Mouse (Mus musculus): Measurements from ENCODE around the gene Lim2. TPM values are rescaled to one million over a fixed set of nuclear protein-coding genes. Genes with fewer than 3 reads are reported as not detected.

The Lim2 gene
- polyA plus RNA-seq, 1 experiment from 2014 or later, result not detected

DNA sequence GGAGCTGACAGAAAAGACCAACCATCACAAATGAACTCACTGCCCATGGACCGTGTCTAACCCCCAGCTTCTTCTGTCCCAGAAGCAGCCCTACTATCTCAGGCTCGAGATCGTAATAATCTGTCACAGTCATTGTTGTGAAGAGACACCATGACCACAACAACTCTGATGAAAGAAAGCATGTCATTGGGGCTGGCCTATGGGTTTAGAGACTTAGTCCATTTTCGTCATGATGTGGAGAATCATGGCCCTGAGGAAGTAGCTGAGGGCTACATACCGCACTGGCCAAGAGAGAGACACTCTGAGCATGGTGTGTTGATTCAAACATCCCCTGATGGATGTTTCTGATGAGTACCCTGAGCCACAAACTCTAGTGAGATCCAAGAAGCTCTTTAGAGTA is 7.2 kb downstream of the Lim2 start:
- H3K27me3 ChIP-seq (ENCODE audit: insufficient read depth, low read length), result no peaks in the 10 kb centered on the region
- H3K9ac ChIP-seq, result no peak overlapping the region
- TF ChIP-seq CTCF (IDR thresholded peaks at IDR 0.05; ENCODE audit: low read depth), result no peak
- DNase-seq, result no peak
- no peak overlapping the region for H3K4me2 ChIP-seq
- H3K4me3 ChIP-seq (ENCODE audit: low read depth, low read length), result no peak overlapping the region
- no peaks in the 10 kb centered on the region for H3K4me1 ChIP-seq (ENCODE audit: insufficient read depth)
- ATAC-seq (ENCODE audit: insufficient read depth), result no peak
- 83% methylated on average over 5 of the region's 5 CpGs for WGBS
- H3K27ac ChIP-seq (ENCODE audit: low read depth), result no peak overlapping the region
- H3K9me3 ChIP-seq (ENCODE audit: low read depth, low read length), result no peaks in the 10 kb centered on the region
- no peaks in the 10 kb centered on the region for H3K36me3 ChIP-seq (ENCODE audit: insufficient read depth)

DNA sequence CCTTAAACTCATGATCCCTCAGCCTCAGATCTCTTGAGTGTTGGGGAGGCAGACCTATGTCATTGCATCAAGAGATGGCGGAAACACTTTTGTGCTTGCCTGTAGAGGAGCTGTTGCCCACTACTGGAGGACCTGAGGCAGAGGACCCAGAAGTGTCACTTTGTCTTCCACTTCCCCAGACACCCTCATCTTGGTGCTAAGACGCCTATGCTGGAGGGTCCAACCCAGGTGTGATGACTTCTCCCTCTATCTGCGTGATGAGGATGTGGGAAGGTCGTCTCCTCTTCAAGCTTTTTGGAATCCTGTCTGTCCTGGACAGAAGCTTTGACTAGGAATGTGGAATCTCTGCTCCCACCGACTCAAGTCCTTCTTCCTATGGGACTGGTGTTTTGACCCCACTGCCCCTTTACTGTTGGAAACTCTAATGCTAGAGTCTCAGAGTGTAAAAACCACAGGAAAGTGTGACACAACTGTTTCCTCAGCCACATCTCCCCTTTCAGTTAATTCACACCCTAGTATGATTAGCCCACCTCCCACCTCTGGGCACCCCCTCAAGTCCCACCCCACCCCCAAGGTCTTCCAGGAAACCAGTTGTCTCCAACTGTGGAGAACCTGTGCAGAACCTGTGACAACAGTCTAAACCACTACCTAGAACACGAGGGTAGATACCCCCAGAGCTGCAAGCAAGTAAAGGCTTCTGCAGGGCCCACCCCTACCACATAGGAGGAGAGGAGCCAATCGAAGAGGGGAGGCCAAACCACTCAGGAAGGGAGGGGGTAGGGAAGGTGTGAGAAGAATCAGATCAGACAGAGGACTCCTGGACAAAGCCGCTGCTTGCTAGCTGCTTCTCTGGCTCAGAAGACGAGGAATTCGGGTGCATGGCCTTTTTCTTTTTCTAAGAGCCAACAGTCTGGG is 9.1 kb downstream of the Lim2 start, which contains the start of gene Nkg7:
TSS of gene Nkg7 (plus strand) at position 733 of the 915 bp plus-strand sequence.
- no peak within 1 kb of the TSS for H3K27ac ChIP-seq (ENCODE audit: low read depth)
- no peaks in the 10 kb centered on the region for H3K27me3 ChIP-seq (ENCODE audit: insufficient read depth, low read length)
- no peak for TF ChIP-seq CTCF (IDR thresholded peaks at IDR 0.05; ENCODE audit: low read depth)
- no peak for ATAC-seq (ENCODE audit: insufficient read depth)
- no peaks in the 10 kb centered on the region for H3K4me1 ChIP-seq (ENCODE audit: insufficient read depth)
- no peak for DNase-seq
- no peaks in the 10 kb centered on the region for H3K36me3 ChIP-seq (ENCODE audit: insufficient read depth)
- H3K9me3 ChIP-seq (ENCODE audit: low read depth, low read length), result no peaks in the 10 kb centered on the region
- no peak within 1 kb of the TSS for H3K4me2 ChIP-seq
- WGBS, result 64% methylated on average over 10 of the region's 10 CpGs
- H3K4me3 ChIP-seq (ENCODE audit: low read depth, low read length), result no peak within 1 kb of the TSS
- no peak within 1 kb of the TSS for H3K9ac ChIP-seq

- Histone ChIP-seq H3K4me2 (no peak overlapping the region), H3K4me3 (ENCODE audit: low read depth, low read length) (no peak overlapping the region), H3K4me1 (ENCODE audit: insufficient read depth) (peaks cover 9% of the 10 kb centered on the region; the same call in 1 of the 2 replicates), H3K9me3 (ENCODE audit: low read depth, low read length) (no peaks in the 10 kb centered on the region), H3K27ac (ENCODE audit: low read depth) (no peak overlapping the region), H3K9ac (no peak overlapping the region), H3K27me3 (ENCODE audit: insufficient read depth, low read length) (no peaks in the 10 kb centered on the region), H3K36me3 (ENCODE audit: insufficient read depth) (no peaks in the 10 kb centered on the region)
- DNase-seq, result no peak
- 69% methylated on average over 4 of the region's 4 CpGs for WGBS
- no peak for ATAC-seq (ENCODE audit: insufficient read depth)
- TF ChIP-seq CTCF (IDR thresholded peaks at IDR 0.05; ENCODE audit: low read depth), result no peak
Measured at GRCm38 (mm10) chr7:43438611-43439010, 11.1 kb downstream of the Lim2 start.

- 71% methylated on average over 6 of the region's 6 CpGs for WGBS
- H3K9ac ChIP-seq, result no peak within 1 kb of the TSS
- no peaks in the 10 kb centered on the region for H3K36me3 ChIP-seq (ENCODE audit: insufficient read depth)
- H3K27me3 ChIP-seq (ENCODE audit: insufficient read depth, low read length), result no peaks in the 10 kb centered on the region
- no peak for TF ChIP-seq CTCF (IDR thresholded peaks at IDR 0.05; ENCODE audit: low read depth)
- H3K27ac ChIP-seq (ENCODE audit: low read depth), result no peak within 1 kb of the TSS
- no peaks in the 10 kb centered on the region for H3K9me3 ChIP-seq (ENCODE audit: low read depth, low read length)
- DNase-seq (no peak), ATAC-seq (ENCODE audit: insufficient read depth) (no peak)
- peaks cover 15% of the 10 kb centered on the region for H3K4me1 ChIP-seq (ENCODE audit: insufficient read depth)
- H3K4me2 ChIP-seq, result no peak within 1 kb of the TSS
- H3K4me3 ChIP-seq (ENCODE audit: low read depth, low read length), result no peak within 1 kb of the TSS
Measured at GRCm38 (mm10) chr7:43440482-43440881, 13.0 kb downstream of the Lim2 start, which contains the start of gene Cldnd2. TSS of gene Cldnd2 (plus strand) at chr7:43440782.

- DNase-seq, result no peak
- H3K4me3 ChIP-seq (ENCODE audit: low read depth, low read length), result no peak overlapping the region
- TF ChIP-seq CTCF (IDR thresholded peaks at IDR 0.05; ENCODE audit: low read depth), result no peak
- no peaks in the 10 kb centered on the region for H3K36me3 ChIP-seq (ENCODE audit: insufficient read depth)
- H3K4me1 ChIP-seq (ENCODE audit: insufficient read depth), result peaks cover 15% of the 10 kb centered on the region
- WGBS, result 68% methylated on average over 3 of the region's 3 CpGs
- H3K4me2 ChIP-seq, result no peak overlapping the region
- H3K27ac ChIP-seq (ENCODE audit: low read depth), result no peak overlapping the region
- no peaks in the 10 kb centered on the region for H3K27me3 ChIP-seq (ENCODE audit: insufficient read depth, low read length)
- H3K9ac ChIP-seq, result no peak overlapping the region
- H3K9me3 ChIP-seq (ENCODE audit: low read depth, low read length), result no peaks in the 10 kb centered on the region
- ATAC-seq (ENCODE audit: insufficient read depth), result no peak
Measured at GRCm38 (mm10) chr7:43441071-43441470, 13.6 kb downstream of the Lim2 start.

DNA sequence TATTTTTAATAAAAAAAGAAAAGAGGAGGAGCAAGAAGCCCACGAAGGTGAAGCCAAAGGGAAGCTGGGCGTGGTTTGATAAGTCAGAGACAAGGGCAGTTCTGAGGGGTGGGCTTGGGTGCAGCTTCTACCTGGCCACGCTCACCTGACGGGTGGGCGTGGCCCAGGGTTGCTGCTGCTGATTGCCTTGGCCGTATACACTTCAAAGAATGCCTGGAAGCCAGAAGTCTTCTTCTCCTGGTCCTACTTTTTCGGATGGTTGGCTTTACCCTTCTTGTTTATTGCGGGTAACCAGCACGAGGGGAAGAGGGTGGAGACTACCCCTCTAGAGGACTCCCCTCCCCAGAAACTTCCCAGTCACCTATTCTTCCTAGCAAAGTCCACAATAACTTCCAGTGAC is 15.2 kb downstream of the Lim2 start:
- H3K4me1 ChIP-seq (ENCODE audit: insufficient read depth), result peaks cover 15% of the 10 kb centered on the region
- peak; percentile 3; the same call in 1 of the 2 replicates for ATAC-seq (ENCODE audit: insufficient read depth)
- H3K9me3 ChIP-seq (ENCODE audit: low read depth, low read length), result no peaks in the 10 kb centered on the region
- H3K36me3 ChIP-seq (ENCODE audit: insufficient read depth), result no peaks in the 10 kb centered on the region
- peak overlapping the region; percentile 57 for H3K4me3 ChIP-seq (ENCODE audit: low read depth, low read length)
- peak overlapping the region; percentile 85 for H3K4me2 ChIP-seq
- 10% methylated on average over 9 of the region's 9 CpGs for WGBS
- peak; percentile 18 for DNase-seq
- no peak for TF ChIP-seq CTCF (IDR thresholded peaks at IDR 0.05; ENCODE audit: low read depth)
- no peaks in the 10 kb centered on the region for H3K27me3 ChIP-seq (ENCODE audit: insufficient read depth, low read length)
- peak overlapping the region; percentile 66 for H3K9ac ChIP-seq
- H3K27ac ChIP-seq (ENCODE audit: low read depth), result peak overlapping the region; percentile 97

DNA sequence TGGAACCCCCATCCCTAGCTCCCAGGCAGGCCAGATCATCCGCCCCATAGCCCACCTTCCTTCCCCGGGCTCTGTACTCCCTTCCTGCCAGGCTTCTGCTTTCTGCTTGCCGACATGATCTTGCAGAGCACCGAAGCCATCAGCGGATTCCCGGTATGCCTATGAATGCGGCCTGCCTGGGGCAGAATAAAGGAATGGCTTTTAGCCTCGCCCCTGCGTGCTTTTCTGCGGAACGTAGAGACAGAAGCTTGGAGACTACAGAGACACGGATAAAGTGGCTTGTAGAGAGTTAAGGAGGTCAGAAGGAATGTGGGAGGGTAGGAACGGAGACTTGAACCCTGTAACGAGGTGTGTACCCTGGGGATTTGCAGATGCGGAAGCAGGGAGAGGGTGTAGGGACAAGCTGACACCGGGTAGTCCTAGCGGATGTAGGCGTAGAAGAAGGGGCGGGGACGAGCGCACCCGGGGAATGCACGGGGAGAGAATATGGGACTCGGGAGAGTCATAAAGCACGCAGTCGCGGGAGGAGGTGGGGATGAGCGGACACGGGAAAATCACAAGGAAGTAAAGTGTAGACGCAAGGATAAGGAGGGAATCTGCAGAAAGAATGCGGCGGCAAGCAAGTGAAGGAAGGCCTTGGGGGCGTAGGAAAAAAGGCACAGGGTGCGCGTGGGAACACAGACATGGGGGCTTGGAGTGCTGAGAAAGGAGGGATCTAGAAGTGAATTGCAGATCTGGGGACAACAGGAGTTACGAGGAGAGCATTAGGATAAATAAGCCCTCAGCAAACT is 15.9 kb downstream of the Lim2 start:
- Histone ChIP-seq H3K36me3 (ENCODE audit: insufficient read depth) (no peaks in the 10 kb centered on the region), H3K9me3 (ENCODE audit: low read depth, low read length) (no peaks in the 10 kb centered on the region), H3K4me1 (ENCODE audit: insufficient read depth) (peaks cover 15% of the 10 kb centered on the region), H3K9ac (peak overlapping the region; percentile 66), H3K4me3 (ENCODE audit: low read depth, low read length) (peak overlapping the region; percentile 57), H3K27me3 (ENCODE audit: insufficient read depth, low read length) (no peaks in the 10 kb centered on the region), H3K4me2 (peak overlapping the region; percentile 85), H3K27ac (ENCODE audit: low read depth) (peak overlapping the region; percentile 97)
- 1% methylated on average over 36 of the region's 36 CpGs for WGBS
- TF ChIP-seq CTCF (IDR thresholded peaks at IDR 0.05; ENCODE audit: low read depth), result no peak
- DNase-seq (peak; percentile 86), ATAC-seq (ENCODE audit: insufficient read depth) (peak; percentile 94)

Measured in lung, embryonic 14.5 days (tissue).